Mouse (Mus musculus) stomach, postnatal 0 days (tissue): Measurements from ENCODE around the gene Kank4.

Source experiments
- CTCF ChIP-seq: IDR thresholded peaks from 2 replicates; pipeline ENCODE4 v1.5.1; 2016; ENCODE audit warnings: antibody characterized with exemption, low read depth, mild to moderate bottlenecking, moderate library complexity
- EP300 ChIP-seq: optimal IDR thresholded peaks from 2 replicates; pipeline ENCODE3; 2016; ENCODE audit warnings: antibody characterized with exemption

DNA sequence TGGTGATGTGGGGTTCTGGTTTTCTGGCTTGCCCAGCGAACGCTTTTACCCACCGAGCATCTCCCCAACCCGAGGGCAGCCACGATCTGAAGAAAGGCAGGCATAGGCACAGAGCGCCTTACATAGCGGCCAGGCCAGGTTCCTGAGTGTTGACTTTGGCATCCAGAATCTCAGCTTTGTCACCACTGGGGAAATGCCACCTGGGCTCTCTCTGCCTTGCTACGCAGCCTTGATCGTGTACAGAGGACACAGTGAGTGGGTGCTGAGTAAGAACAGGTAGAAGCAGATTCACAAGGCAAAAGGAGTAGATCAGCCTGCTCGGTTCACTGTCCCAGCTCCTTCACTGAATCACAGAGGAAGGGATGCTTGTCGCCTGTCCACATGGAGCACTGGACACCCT, 15.6 kb downstream of the Kank4 start:
- TF ChIP-seq EP300 = no peak
- no peak for TF ChIP-seq CTCF
